Mouse (Mus musculus): Measurements from ENCODE around the gene Pllp.
A peak's percentile ranks its signal among the peaks of the same experiment; 100 is the strongest.

The Pllp gene

GRCm38 (mm10) chr8:94702844-94703813, 7.1 kb upstream of the Pllp start:
- DNase-seq, result peak; percentile 81 to 83

DNA sequence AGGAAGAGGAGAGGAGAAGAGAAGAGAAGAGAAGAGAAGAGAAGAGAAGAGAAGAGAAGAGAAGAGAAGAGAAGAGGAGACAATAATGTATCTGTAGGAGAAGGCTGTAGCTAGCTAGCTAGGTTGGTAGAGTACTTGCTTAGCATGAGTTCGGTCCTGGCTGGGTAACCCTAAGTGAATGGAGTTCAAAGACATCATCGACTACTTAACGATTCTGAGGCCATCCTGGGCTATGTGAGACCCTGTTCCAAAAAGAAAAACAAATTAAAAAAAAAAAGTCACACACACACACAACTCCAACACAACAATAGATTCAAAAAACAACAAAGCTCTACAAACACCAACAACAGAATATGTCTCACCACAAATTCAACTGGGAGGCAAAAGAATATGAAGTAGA, 6.1 kb upstream of the Pllp start:
- DNase-seq, result no peak

- no peak for DNase-seq
Observed at GRCm38 (mm10) chr8:94700421-94700935, 4.4 kb upstream of the Pllp start.

DNA sequence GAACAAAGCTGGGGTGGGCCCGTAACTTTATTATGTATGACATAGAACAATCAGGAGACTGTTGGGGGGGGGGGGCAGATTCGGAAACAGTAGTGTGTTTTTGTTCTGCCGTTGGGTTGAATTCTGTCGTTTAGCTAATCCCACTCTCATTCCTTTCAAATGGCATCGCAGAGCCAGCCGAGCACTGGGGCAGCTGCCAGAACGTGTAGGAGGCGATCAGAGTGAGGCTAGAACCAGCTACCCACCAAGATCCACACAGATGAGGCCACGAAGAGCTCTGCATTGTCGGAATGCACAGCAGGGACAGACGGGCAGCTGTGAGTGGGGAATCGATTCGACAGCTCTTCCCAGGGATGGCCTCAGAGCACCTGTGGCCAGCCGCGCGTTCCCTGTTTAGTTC, 3.3 kb upstream of the Pllp start:
- DNase-seq, result no peak

GRCm38 (mm10) chr8:94697956-94698355, 1.9 kb upstream of the Pllp start:
- DNase-seq, result no peak

DNA sequence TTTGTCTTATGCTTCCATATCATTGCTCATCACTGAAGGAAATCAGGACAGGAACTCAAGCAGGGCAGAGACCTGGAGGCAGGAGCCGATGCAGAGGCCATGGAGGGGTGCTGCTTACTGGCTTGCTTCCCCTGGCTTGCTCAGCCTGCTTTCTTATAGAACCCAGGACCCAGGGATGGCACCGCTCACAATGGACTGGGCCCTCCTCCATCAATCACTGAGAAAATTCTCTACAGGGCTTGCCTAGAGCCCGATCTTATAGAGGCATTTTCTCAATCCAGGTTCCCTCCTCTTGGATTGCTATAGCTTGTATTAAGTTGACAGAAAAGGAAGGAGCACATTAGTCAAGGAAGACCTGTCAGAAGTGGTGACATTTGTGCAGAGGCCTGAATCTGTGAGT, 488 bp upstream of the Pllp start:
- DNase-seq, result no peak

GRCm38 (mm10) chr8:94695341-94695993, 611 bp downstream of the Pllp start:
- DNase-seq, result peak; percentile 23 to 32

DNA sequence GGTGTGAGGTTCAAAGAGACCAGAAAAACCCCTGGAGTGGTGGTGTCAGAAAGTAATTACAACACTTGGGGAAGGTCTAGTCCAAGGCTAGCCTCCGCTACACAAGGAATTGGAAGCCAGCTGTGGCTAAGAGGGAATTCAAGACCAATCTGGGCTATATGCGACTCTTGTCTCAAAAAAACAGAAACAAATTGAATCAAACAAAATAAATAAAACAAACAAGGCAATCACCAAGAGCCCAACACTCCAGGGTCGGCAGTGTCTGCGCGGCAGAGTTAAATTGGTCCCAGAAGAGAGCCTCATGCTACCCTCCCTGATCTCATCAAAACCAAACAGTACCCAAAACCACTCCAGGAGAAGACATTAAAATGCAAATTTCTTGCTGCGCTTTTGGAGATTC, 1.4 kb downstream of the Pllp start:
- no peak for DNase-seq

- DNase-seq, result no peak
Observed at GRCm38 (mm10) chr8:94685953-94686352, 10.1 kb downstream of the Pllp start.

DNA sequence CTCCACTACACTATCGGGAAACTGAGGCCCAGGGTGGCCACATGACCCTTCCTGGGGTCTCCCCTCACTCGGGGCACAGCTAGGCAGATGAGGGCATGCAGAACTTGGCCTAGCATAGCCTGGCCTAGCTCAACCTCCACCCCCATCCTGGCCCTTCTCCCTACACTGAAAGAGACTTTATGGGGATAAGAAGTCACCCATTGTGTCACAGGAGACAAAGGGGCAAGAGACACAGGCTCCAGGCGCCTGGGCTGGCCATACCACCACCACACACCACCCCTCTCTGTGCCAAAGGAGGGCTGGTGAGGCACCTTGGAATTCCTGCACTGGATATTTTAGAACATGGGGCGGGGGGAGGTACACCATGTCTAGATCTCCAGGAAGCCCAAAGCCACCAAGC, 11.8 kb downstream of the Pllp start:
- DNase-seq, result no peak

- DNase-seq, result no peak
Observed at GRCm38 (mm10) chr8:94682732-94683524, 13.2 kb downstream of the Pllp start.

GRCm38 (mm10) chr8:94680414-94680813, 15.7 kb downstream of the Pllp start:
- peak; percentile 27 to 28 for DNase-seq

DNA sequence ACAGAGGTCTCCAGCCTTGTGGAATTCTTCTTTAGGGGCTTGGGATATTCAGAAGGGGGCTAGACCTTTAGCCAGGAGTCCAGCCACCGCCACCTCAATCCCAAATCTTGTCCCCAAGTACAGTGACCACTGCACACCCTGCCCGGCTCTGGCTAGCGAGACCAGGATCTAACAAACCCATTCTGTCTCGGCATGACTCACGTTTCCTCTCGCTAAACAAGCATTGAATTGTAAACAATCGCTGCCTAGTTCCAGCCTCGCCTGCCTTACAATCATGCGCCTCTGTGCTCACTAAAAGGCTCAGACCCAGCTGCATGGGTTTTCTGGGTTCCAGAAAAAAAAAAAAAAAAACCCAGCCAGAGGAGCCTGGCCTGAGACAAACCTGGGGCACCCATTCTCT, 17.5 kb downstream of the Pllp start:
- no peak for DNase-seq

GRCm38 (mm10) chr8:94675923-94676322, 20.2 kb downstream of the Pllp start:
- DNase-seq, result no peak

DNA sequence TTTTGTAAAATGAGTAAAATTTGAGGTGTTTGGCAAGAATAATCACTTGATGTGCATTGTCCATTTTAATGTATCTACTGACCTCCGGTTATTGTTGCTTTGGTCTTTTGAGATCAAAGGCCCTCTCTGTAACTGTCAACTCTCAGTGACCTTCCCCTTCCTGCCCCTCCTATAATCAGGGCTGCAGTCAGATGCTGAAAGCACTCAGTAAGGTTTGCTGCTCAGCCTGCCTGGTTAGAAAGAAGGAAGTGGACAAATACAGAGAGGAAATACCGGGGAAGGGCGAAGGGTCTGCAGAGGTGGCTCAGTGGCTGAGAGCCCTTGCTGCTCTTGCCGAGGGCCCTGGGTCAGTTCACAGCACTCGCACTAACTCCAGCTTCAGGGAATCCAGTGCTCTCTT, 21.7 kb downstream of the Pllp start:
- no peak for DNase-seq

DNA sequence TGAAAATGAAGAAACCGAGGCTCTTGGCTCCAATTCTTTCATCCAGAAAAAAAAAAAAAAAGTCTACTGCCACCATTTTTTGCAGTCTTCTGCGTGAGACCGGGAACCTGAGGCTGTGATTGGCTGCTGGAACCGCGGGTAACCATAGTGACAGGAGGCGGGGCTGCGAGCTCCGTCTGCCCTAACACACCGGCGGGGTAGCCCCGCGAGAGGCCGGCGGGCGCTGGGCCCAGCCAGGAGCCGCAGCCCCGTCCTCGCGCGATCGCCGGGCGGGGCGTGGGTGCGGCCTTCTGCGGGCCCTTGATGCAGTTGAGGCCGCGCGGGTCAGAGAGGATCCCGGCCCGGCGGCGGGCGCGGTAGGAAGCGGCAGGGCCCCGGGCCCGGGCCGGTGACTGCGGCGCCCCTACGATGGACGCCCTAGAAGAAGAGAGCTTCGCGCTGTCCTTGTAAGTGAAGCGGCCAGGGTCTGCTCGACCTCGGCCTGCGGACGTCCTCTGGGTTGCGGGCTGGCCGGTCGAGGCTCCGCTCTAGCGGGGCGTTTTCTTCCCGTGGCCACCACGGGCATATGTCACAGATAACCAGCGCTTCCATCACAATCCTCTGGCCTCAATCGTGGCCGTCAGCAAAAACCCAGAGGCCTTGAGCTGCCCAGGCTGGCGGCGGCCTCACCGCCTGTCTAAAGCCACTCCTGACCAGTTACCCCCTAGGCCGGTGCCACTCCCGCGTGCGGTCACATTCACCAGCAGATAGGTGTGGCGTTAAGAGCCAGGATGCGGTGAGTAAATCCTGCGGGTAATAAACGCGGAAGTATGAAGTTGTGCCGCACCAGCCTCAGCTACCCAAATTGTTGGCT, 29.4 kb downstream of the Pllp start, which contains the start of gene Arl2bp:
Gene Arl2bp, plus strand, starts transcription at position 145 of the 853 bp plus-strand sequence.
- DNase-seq, result peak; percentile 95 to 96

DNA sequence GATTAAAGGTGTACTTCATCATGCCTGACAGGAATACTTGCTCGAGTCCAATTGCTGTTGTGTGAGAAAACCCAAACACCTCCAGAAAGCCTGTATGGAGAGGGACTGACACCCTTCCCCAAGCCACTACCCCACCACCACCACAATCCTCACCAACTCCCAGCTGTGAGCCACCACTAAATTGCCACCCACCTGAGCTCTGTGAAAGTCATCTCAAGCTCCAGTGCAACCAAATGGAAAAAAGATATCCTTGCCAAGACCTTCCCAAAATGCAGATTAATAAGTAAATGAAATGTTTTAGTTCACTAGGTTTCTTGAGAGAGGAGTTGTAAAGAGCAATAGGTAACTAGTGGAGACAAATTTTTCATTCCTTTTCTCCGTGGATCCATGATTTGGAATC, 31.4 kb downstream of the Pllp start:
- DNase-seq, result no peak

DNA sequence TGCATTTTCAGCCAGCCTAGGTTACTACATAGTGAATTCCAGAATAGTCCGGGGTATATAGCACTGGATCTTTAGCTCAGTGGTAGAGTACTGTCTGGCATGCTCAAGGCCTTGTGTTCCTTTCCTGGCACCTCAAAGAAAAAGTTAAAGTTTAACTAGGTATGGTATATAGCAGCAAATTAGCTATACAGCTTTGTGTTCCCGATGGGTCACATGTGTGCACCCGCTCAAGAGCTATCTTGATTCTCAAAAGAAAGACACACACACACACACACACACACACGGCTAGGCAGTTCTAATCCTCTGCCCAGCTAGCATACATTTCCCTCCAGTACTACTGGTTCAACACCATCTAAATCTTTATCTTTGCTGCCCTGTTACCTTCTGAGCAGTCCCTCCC, 35.7 kb downstream of the Pllp start:
- DNase-seq, result no peak

GRCm38 (mm10) chr8:94658031-94658430, 38.0 kb downstream of the Pllp start:
- DNase-seq, result no peak

DNA sequence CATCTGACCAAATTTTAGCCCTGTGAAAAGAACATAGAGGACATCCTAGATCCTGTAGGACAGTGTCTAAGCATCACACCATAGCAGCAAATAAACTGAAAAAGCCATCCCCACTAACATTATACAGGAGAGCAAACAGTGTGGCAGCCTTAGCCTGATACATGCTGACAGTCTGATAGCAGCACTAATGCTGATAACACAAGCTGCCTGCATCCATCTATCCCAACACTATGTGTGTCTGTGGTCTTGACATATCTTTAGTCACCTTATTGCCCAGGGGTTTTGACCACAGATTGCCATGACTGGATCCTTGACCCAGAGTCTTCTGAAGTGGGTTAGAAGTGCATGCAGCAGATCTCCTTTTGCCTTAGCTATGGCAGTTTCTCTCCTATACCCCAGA, 41.1 kb downstream of the Pllp start:
- DNase-seq, result no peak

GRCm38 (mm10) chr8:94652951-94653350, 43.1 kb downstream of the Pllp start:
- DNase-seq, result no peak

DNA sequence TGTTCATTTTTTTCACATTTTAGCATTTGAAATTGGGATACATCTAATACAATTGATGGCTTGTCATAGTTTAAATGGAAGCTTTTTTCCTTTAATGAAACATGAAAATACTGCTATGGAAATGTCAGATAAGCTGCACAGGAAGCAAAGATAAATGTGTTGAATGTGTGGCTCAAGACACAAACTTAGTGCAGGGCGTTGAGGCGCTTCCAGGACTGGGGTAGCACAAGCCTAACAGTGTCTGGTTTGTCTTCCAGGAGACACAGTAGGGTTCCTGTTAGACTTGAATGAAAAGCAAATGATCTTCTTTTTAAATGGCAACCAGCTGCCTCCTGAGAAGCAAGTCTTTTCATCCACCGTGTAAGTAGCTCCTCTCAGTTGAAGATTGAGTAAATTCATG, 46.6 kb downstream of the Pllp start:
- DNase-seq, result no peak

All from B cell, adult 2 months (primary cell).